Mouse (Mus musculus): Measurements from ENCODE around the gene Mrpl42. TPM values are rescaled to one million over a fixed set of nuclear protein-coding genes. Genes with fewer than 3 reads are reported as not detected.

Gene Mrpl42
- polyA plus RNA-seq, 1 experiment: 80.6 TPM

DNA sequence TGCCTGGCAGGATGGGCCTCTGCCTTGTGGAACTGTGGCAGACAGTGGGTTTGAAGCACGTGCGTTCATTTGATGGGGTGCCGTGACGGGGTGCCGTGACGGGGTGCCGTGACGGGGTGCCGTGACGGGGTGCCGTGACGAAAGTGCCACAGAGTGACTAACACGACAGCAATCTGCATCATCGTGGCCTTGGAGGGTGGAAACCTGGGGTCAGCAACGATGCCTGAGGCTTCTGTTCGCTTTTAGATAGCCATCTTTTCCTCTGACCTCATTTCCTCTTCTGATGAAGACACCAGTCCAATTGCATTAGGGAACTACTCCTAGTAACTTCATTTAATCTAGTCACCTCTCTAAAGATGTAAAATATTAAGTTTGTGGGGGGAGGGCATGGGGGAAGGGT, 53.8 kb downstream of the Mrpl42 start:
- DNase-seq: no peak
- TF ChIP-seq CTCF (IDR thresholded peaks at IDR 0.05; ENCODE audit: insufficient read depth, low read length): no peak
- no peaks in the 10 kb centered on the region for H3K4me1 ChIP-seq (ENCODE audit: control insufficient read depth, insufficient read depth, low read length)
- 88% methylated on average over 16 of the region's 16 CpGs for WGBS
- H3K4me3 ChIP-seq (replicated peaks; ENCODE audit: extremely low read depth, low read depth, low read length): no peak overlapping the region

DNA sequence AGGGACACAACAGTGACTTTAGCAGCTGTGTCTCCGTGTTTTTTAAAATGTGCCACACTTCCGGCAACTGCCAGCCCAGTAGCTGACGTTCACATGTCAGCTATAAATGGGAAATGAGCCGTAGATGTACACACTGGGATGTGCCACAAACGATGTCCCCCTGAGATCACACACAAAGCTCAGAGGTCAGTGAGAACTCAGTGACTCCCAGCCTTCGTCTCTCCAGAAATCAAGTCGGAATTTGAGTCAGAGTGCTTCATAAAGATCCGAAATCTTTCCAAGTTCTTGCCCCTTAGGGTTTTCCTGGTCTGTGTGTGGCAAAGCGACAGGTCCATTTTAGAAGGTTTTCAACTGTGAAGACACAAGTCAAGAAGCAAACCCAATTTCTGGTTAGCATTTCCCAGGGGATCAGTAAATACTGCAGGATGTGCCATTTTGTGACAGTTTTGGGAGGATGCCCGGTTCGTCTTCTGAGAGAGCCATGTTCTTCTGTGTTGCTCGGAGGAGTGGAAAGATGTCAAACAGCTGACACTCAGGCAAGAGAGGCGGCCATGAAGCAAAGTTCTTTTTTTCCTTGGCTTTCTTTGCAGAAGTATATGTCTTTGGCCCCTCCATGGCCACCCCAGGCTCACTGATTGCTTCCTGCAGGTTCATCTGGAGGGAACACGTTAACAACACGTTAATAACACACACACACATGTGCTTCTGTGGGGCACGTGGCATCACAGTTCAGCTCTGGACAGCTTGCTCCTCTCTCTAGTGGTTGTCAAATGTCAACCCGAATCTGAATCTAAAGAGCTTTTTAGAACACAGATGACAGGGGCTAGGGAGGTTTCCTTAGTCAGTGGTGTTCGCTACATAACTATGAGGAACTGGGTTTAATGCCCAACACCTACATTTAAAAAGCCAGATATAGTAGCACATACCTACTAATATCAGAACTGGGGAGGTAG, 56.4 kb downstream of the Mrpl42 start:
- DNase-seq: no peak
- 63% methylated on average over 18 of the region's 18 CpGs for WGBS
- Histone ChIP-seq H3K4me3 (replicated peaks; ENCODE audit: extremely low read depth, low read depth, low read length) (no peak overlapping the region), H3K4me1 (ENCODE audit: control insufficient read depth, insufficient read depth, low read length) (no peaks in the 10 kb centered on the region)
- no peak for TF ChIP-seq CTCF (IDR thresholded peaks at IDR 0.05; ENCODE audit: insufficient read depth, low read length)
- TF ChIP-seq POLR2A (IDR thresholded peaks at IDR 0.05; ENCODE audit: borderline replicate concordance, extremely low read depth, low read depth, low read length): no peak

DNA sequence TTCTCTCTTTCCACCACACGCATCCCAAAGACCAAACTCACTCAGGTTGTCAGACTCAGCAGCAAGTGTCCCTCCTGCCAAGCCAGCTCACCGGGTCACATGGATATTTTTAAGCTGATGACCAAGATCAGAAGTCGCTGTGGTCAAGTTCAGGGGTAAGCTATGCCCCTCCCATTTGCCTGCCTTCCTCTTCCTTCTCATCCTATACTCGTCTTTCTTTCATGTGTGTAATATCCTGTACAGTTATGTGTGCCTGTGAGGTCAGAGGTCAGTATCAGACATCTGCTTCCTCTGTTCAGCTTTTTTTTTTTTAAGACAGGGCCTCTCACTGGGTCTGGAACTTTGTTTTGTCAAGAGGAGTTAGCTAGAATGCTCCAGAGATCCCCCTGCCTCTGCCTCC, 59.4 kb downstream of the Mrpl42 start:
- TF ChIP-seq POLR2A (IDR thresholded peaks at IDR 0.05; ENCODE audit: borderline replicate concordance, extremely low read depth, low read depth, low read length) (no peak), CTCF (IDR thresholded peaks at IDR 0.05; ENCODE audit: insufficient read depth, low read length) (no peak)
- Histone ChIP-seq H3K4me1 (ENCODE audit: control insufficient read depth, insufficient read depth, low read length) (peaks cover 6% of the 10 kb centered on the region; the same call in 1 of the 2 replicates), H3K4me3 (replicated peaks; ENCODE audit: extremely low read depth, low read depth, low read length) (no peak overlapping the region)
- DNase-seq: no peak
- WGBS: 61% methylated on average over 4 of the region's 4 CpGs

DNA sequence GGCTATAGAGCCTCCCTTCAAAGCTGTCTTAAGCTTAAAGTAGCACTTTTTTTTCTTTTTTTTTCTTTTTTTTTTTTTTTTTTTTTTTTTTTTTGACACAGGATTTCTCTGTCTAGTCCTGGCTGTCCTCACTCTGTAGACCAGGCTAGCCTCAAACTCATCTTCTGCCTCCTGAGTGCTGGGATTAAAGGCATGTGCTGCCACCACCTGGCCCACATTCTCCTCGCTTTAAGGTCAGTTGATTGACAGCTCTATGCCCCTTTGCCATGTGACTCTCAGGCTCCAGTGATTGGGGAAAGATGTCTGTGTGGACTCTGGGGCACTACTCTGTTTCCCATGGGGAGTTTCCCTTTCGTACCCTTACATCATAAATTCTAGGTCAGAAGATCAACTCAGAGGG, 61.2 kb downstream of the Mrpl42 start:
- Histone ChIP-seq H3K4me3 (replicated peaks; ENCODE audit: extremely low read depth, low read depth, low read length) (no peak overlapping the region), H3K4me1 (ENCODE audit: control insufficient read depth, insufficient read depth, low read length) (peaks cover 6% of the 10 kb centered on the region; the same call in 1 of the 2 replicates)
- DNase-seq: no peak
- TF ChIP-seq CTCF (IDR thresholded peaks at IDR 0.05; ENCODE audit: insufficient read depth, low read length) (peak; percentile 33; the same call in 1 of the 2 replicates), POLR2A (IDR thresholded peaks at IDR 0.05; ENCODE audit: borderline replicate concordance, extremely low read depth, low read depth, low read length) (no peak)
- 64% methylated on average over 2 of the region's 2 CpGs for WGBS

DNA sequence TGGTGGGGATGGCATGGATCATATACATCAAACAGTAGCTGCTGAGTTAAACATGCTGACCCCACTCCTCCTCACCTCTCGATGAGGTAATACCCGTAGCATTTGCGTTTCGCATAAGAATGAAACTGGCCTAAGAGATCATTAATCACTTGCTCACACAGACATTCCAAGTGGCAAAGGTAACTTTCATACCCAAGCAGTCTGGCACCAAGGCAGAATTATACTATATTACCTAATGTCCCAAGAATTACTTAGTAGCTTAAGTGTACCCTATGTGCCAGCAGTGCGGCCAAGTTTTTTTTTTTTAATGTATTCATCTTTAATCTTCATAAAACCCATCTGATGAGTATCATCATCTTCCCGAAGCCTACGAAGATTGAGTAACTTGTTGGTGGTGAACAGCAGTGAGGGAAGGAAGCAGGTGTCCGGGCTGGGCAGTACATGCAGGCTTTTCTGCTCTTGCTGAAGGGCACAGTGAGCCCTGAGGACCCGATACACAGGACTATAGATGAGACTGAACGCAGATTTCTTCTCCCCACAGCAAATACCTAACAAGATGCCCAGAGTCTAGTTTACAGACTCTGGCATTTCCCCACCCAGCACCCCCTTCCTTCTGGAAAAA, 61.9 kb downstream of the Mrpl42 start:
- peaks cover 6% of the 10 kb centered on the region; the same call in 1 of the 2 replicates for H3K4me1 ChIP-seq (ENCODE audit: control insufficient read depth, insufficient read depth, low read length)
- no peak for DNase-seq
- TF ChIP-seq POLR2A (IDR thresholded peaks at IDR 0.05; ENCODE audit: borderline replicate concordance, extremely low read depth, low read depth, low read length) (no peak), CTCF (IDR thresholded peaks at IDR 0.05; ENCODE audit: insufficient read depth, low read length) (no peak)
- 70% methylated on average over 10 of the region's 10 CpGs for WGBS
- H3K4me3 ChIP-seq (replicated peaks; ENCODE audit: extremely low read depth, low read depth, low read length): no peak overlapping the region

DNA sequence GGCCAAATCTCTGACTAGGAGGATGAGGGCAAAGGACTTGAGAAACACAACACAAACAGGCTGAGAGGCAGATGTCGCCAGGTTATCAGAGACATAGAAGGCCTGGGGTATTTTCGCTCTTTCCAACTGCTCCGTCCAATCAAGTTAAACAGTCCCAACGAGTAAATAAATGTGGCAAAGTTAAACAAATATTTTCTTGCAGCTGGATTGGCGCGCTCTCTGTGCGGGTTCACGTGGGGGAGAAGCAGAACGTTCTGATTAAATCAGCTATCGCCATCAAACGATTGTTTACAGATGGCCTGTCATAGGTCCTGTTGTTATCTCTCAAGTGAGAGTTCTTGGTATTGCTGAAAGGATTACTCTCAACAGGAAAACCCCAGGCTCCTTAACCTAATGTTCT, 62.8 kb downstream of the Mrpl42 start:
- TF ChIP-seq POLR2A (IDR thresholded peaks at IDR 0.05; ENCODE audit: borderline replicate concordance, extremely low read depth, low read depth, low read length) (no peak), CTCF (IDR thresholded peaks at IDR 0.05; ENCODE audit: insufficient read depth, low read length) (no peak)
- Histone ChIP-seq H3K4me1 (ENCODE audit: control insufficient read depth, insufficient read depth, low read length) (peaks cover 6% of the 10 kb centered on the region; the same call in 1 of the 2 replicates), H3K4me3 (replicated peaks; ENCODE audit: extremely low read depth, low read depth, low read length) (no peak overlapping the region)
- 23% methylated on average over 11 of the region's 11 CpGs for WGBS
- DNase-seq: no peak

Other genes starting within 250 kb of the Mrpl42 start
- gene Cradd, start 177.8 kb downstream of the Mrpl42 start, polyA plus RNA-seq (2012; rRNA removed): 21.0 and 21.8 TPM in 2 replicates
- 83.1 and 140 TPM in 2 replicates for gene Socs2, start 84.8 kb downstream of the Mrpl42 start, polyA plus RNA-seq (2012; rRNA removed)
- 25.5 and 41.1 TPM in 2 replicates for gene Ube2n, start 13.2 kb upstream of the Mrpl42 start, polyA plus RNA-seq (2012; rRNA removed)
- 18.7 and 22.5 TPM in 2 replicates for gene Nudt4, start 62.2 kb upstream of the Mrpl42 start, polyA plus RNA-seq (2012; rRNA removed)
- gene Anapc15-ps, start 171.5 kb upstream of the Mrpl42 start, polyA plus RNA-seq (2012; rRNA removed): not detected in 2 replicates